Mouse (Mus musculus) limb, embryonic 13.5 days (tissue): ENCODE measurements around the gene Pxdc1. TPM values are rescaled to one million over a fixed set of nuclear protein-coding genes. Genes with fewer than 3 reads are reported as not detected.

Source experiments
- ATAC-seq: fragments of 200-750 bp; cut with Nextera tagmentation; 2 replicates; pipeline ENCODE4 v1.8.0; 2017; ENCODE audit warnings: low read depth, moderate number of reproducible peaks, moderate TSS enrichment; ENCODE audit not compliant: low FRiP score
- H3K27ac ChIP-seq: fragments of 300-500 bp; sonication (generic); 2 replicates; pipeline ENCODE4 v1.5.1; 2015; ENCODE audit warnings: inconsistent platforms, mild to moderate bottlenecking, moderate library complexity
- H3K27me3 ChIP-seq: fragments of 300-500 bp; sonication (generic); 2 replicates; pipeline ENCODE4 v1.6.1; 2015; ENCODE audit warnings: mild to moderate bottlenecking, inconsistent platforms
- H3K36me3 ChIP-seq: fragments of 300-500 bp; sonication (generic); 2 replicates; pipeline ENCODE4 v1.6.1; 2015; ENCODE audit warnings: inconsistent platforms, mild to moderate bottlenecking, moderate library complexity
- H3K4me1 ChIP-seq: fragments of 300-500 bp; sonication (generic); 2 replicates; pipeline ENCODE4 v1.6.1; 2015; ENCODE audit warnings: inconsistent platforms
- H3K4me2 ChIP-seq: fragments of 300-500 bp; sonication (generic); replicated peaks from 2 replicates; pipeline ENCODE4 v1.6.1; 2015; ENCODE audit warnings: inconsistent platforms, mild to moderate bottlenecking, moderate library complexity
- H3K4me3 ChIP-seq: fragments of 300-500 bp; sonication (generic); 2 replicates; pipeline ENCODE4 v1.5.1; 2015; ENCODE audit warnings: moderate library complexity, mild to moderate bottlenecking, inconsistent platforms
- H3K9ac ChIP-seq: fragments of 300-500 bp; sonication (generic); 2 replicates; pipeline ENCODE4 v1.6.1; 2015; ENCODE audit warnings: mild to moderate bottlenecking, inconsistent platforms
- H3K9me3 ChIP-seq: fragments of 300-500 bp; sonication (generic); 2 replicates; pipeline ENCODE4 v1.6.1; 2016; ENCODE audit warnings: inconsistent platforms
- WGBS: fragments of 180-500 bp; shearing (Covaris S2); methylation state at CpG from one replicate; pipeline ENCODE4 v1.1.7; 2015; 5-methylcytosine and 5-hydroxymethylcytosine counted together
- polyA plus RNA-seq: library from polyadenylated mRNA; unstranded; fragments of >200 nt; fragmentation: Nextera tagmentation; extraction: Ambion mirVana; gene quantifications from 2 replicates; pipeline ENCODE4 v1.2.1, GENCODE M21; 2015

The Pxdc1 gene
- polyA plus RNA-seq, result 14.2 and 16.3 TPM in 2 replicates

DNA sequence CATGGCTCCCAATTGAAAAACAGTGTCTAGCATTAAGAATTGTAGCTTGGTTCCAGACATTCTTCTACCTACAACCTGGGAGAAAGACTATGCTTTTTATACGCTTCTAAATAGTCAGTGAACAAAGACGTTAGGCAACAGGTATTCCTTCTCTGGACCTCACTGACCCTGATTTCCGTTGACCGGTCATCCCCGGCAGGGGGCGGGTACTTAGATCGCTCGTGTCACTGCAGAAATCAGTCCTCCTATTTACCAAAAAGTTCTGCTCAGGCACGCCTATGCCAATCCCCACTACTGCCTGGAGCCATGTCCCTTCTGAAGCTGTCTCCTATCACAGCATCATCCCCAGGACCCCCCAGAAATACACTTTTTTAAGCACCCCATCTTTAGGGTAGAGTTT is at the start of gene Pxdc1:
Pxdc1 (minus strand) TSS at position 96 of the 400 bp plus-strand sequence.
- Histone ChIP-seq H3K9ac (peak within 1 kb of the TSS; percentile 79), H3K4me1 (peaks cover 32% of the 10 kb centered on the region), H3K9me3 (no peaks in the 10 kb centered on the region), H3K36me3 (no peaks in the 10 kb centered on the region), H3K4me3 (peak within 1 kb of the TSS; percentile 64), H3K27me3 (peaks cover 41% of the 10 kb centered on the region), H3K27ac (peak within 1 kb of the TSS; percentile 73), H3K4me2 (peak within 1 kb of the TSS; percentile 87)
- WGBS, result 3% methylated on average over 9 of the region's 9 CpGs
- ATAC-seq, result no peak

DNA sequence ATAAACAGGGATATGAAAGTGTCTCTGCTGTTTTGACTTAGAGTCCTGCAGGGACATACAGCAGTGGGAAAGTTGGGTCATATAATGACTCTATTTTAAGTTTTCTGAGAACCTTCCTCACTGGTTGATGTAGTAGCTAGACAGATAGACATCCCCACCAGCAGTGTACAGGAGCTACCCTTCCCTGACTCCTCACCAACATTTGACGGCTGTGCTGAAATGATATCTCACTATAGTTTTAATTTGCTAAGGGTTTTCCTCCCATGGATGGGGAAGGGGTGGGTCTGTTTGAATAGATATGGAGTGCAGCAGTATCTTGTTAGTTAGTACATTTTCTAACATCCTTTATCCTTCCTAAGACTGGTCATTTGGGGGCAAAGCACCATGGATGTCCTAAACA is 47.3 kb upstream of the Pxdc1 start:
- Histone ChIP-seq H3K4me2 (no peak overlapping the region), H3K4me3 (no peak overlapping the region), H3K4me1 (peaks cover 18% of the 10 kb centered on the region), H3K27me3 (no peaks in the 10 kb centered on the region), H3K9ac (no peak overlapping the region), H3K27ac (no peak overlapping the region), H3K9me3 (no peaks in the 10 kb centered on the region), H3K36me3 (no peaks in the 10 kb centered on the region)
- 97% methylated on average over 1 of the region's 1 CpGs for WGBS
- no peak for ATAC-seq

GRCm38 (mm10) chr13:34700091-34700490 is 46.8 kb upstream of the Pxdc1 start:
- H3K36me3 ChIP-seq, result no peaks in the 10 kb centered on the region

DNA sequence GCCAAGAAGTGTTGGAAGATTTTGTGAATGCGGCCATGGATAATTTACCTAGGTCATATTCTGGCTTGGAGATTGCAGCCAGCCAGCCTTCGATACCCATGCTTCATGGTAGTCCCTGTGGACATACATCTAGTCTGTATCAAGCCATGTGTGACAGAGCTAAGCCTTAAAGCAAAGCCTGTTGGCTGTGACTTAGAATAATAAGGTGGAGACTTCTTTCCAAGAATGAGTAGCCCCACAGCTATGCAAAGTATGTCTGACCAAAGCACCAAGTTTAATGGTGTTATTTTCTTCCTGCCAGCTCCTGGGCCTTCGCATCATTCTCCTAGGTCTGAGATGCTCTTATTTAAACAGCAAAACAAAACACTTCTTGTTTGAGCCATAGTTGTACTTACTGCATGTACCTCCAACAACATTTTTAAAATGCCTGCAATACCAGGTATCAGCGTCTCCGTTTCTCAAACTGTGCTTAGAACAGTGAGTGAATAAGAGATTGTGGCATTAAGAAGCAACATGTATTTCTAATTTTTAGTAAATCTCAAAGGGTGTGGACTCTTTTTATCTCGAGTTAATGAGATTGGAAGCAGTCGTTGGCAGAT is 43.5 kb upstream of the Pxdc1 start:
- ATAC-seq, result peak; percentile 79; the same call in 1 of the 2 replicates
- 55% methylated on average over 7 of the region's 7 CpGs for WGBS

More at GRCm38 (mm10) chr13:34700091-34700490, 46.8 kb upstream of the Pxdc1 start:
- 71% methylated on average over 2 of the region's 2 CpGs for WGBS
- ATAC-seq, result no peak
- H3K27me3 ChIP-seq, result no peaks in the 10 kb centered on the region
- no peak overlapping the region for H3K4me3 ChIP-seq
- H3K9ac ChIP-seq, result no peak overlapping the region
- peaks cover 18% of the 10 kb centered on the region for H3K4me1 ChIP-seq
- no peak overlapping the region for H3K27ac ChIP-seq
- H3K9me3 ChIP-seq, result no peaks in the 10 kb centered on the region
- no peak overlapping the region for H3K4me2 ChIP-seq

DNA sequence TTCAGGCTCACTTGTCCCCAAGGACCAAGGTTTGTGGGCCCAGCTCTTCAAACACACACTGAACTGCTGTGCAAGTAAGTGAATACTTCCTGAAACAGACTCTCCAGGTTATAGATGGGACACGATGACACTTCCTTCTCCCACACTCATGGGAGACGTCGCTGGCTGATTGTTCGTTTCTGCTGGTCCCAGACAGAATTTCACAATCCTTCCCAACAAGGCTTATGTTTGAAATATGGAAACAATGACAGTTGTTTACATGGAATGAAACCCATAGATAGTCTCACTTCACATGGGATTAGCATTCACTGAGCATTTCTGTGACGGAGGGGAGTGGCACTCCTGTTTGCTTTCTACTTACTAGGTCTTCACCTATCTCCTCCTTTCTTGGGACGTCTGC is 39.8 kb upstream of the Pxdc1 start:
- Histone ChIP-seq H3K9me3 (no peaks in the 10 kb centered on the region), H3K4me1 (peaks cover 32% of the 10 kb centered on the region), H3K9ac (no peak overlapping the region), H3K27ac (no peak overlapping the region), H3K36me3 (no peaks in the 10 kb centered on the region), H3K4me2 (no peak overlapping the region), H3K4me3 (no peak overlapping the region), H3K27me3 (no peaks in the 10 kb centered on the region)
- ATAC-seq, result no peak
- 86% methylated on average over 6 of the region's 6 CpGs for WGBS

More for the DNA sequence above, 43.5 kb upstream of the Pxdc1 start:
- Histone ChIP-seq H3K36me3 (no peaks in the 10 kb centered on the region), H3K27ac (no peak overlapping the region), H3K4me2 (no peak overlapping the region), H3K27me3 (no peaks in the 10 kb centered on the region), H3K4me3 (no peak overlapping the region), H3K4me1 (peaks cover 26% of the 10 kb centered on the region), H3K9ac (no peak overlapping the region), H3K9me3 (no peaks in the 10 kb centered on the region)

GRCm38 (mm10) chr13:34691049-34691448 is 37.8 kb upstream of the Pxdc1 start:
- no peak for ATAC-seq
- Histone ChIP-seq H3K4me3 (no peak overlapping the region), H3K4me2 (no peak overlapping the region), H3K9me3 (no peaks in the 10 kb centered on the region), H3K9ac (no peak overlapping the region), H3K27me3 (no peaks in the 10 kb centered on the region), H3K27ac (no peak overlapping the region), H3K36me3 (no peaks in the 10 kb centered on the region), H3K4me1 (peaks cover 21% of the 10 kb centered on the region)
- WGBS, result 78% methylated on average over 1 of the region's 1 CpGs

DNA sequence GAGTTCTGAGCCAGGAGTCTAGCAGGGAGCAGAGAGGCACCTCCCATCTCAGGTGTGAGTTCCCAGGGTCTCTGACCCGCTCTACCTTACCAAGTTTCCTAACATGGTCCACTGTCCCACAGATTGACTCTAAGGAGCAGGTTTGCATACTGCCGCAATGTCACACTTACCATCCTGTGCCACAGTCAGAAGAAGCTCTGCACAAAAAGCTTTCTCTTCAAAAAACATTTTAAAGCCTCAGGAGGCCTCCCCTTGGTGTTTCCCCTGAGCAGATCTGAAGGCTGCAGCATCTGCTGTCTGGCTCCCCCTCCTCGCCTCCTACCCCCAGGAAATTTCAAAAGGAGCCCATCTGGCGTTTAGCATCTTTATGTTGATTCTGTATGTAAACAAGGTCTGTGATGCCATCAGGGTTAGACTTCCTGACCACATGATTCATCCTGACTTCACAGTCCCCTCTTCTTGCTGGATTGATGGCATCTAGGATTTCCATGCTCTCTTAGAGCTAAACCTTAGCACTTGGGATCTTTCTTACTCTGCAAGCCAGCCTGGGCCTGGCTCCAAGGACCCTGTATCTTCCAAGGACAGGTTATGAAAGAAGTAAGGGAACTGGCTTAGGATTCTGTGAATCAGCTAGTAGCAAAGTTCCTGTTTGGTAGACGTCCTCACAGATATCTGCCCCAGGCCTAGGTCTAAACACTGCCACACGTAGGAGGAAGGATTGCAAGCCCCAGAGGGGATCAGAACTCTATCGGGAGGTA is 31.9 kb upstream of the Pxdc1 start:
- no peaks in the 10 kb centered on the region for H3K36me3 ChIP-seq

GRCm38 (mm10) chr13:34683762-34684488 is 30.6 kb upstream of the Pxdc1 start:
- no peaks in the 10 kb centered on the region for H3K9me3 ChIP-seq
- ATAC-seq, result no peak
- WGBS, result 90% methylated on average over 18 of the region's 18 CpGs
- no peaks in the 10 kb centered on the region for H3K36me3 ChIP-seq
- no peaks in the 10 kb centered on the region for H3K27me3 ChIP-seq
- no peak overlapping the region for H3K27ac ChIP-seq
- no peak overlapping the region for H3K9ac ChIP-seq
- peaks cover 12% of the 10 kb centered on the region for H3K4me1 ChIP-seq
- H3K4me2 ChIP-seq, result no peak overlapping the region
- no peak overlapping the region for H3K4me3 ChIP-seq

More for the DNA sequence above, 31.9 kb upstream of the Pxdc1 start:
- no peaks in the 10 kb centered on the region for H3K9me3 ChIP-seq
- 62% methylated on average over 7 of the region's 7 CpGs for WGBS
- no peak for ATAC-seq
- H3K9ac ChIP-seq, result no peak overlapping the region
- no peak overlapping the region for H3K27ac ChIP-seq
- H3K4me1 ChIP-seq, result peaks cover 12% of the 10 kb centered on the region
- no peak overlapping the region for H3K4me3 ChIP-seq
- H3K4me2 ChIP-seq, result no peak overlapping the region
- H3K27me3 ChIP-seq, result no peaks in the 10 kb centered on the region

DNA sequence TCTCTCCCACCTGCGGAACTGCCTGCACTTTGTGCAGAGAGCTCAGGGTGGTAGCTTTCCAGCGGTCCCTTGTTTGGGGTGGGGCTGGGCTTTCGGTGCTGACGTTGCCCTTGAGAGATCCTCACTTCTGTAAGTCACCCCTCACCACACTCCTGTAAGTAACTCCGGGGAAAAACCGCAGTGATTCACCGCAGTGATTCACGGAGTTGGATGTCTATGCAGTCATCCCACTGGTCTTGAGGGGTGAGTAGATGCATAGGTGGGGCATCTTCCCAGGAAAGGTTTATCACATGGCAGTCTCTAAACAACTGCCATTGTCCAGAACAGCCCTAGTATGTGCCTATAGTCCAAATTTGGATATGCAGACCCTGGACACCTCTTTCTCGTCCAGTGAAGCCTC is 30.0 kb upstream of the Pxdc1 start:
- WGBS, result 86% methylated on average over 9 of the region's 9 CpGs
- Histone ChIP-seq H3K4me1 (peaks cover 6% of the 10 kb centered on the region), H3K9me3 (no peaks in the 10 kb centered on the region), H3K27me3 (no peaks in the 10 kb centered on the region), H3K4me2 (no peak overlapping the region), H3K36me3 (no peaks in the 10 kb centered on the region), H3K4me3 (no peak overlapping the region), H3K9ac (no peak overlapping the region), H3K27ac (no peak overlapping the region)
- ATAC-seq, result no peak

- H3K9me3 ChIP-seq, result no peaks in the 10 kb centered on the region
- H3K4me3 ChIP-seq, result no peak overlapping the region
- no peaks in the 10 kb centered on the region for H3K36me3 ChIP-seq
- H3K27ac ChIP-seq, result no peak overlapping the region
- H3K9ac ChIP-seq, result no peak overlapping the region
- no peak overlapping the region for H3K4me2 ChIP-seq
- no peak for ATAC-seq
- no peaks in the 10 kb centered on the region for H3K27me3 ChIP-seq
- H3K4me1 ChIP-seq, result peaks cover 9% of the 10 kb centered on the region; the same call in 1 of the 2 replicates
- 76% methylated on average over 5 of the region's 5 CpGs for WGBS
Measured at GRCm38 (mm10) chr13:34676507-34676906, 23.2 kb upstream of the Pxdc1 start.

- no peaks in the 10 kb centered on the region for H3K27me3 ChIP-seq
- ATAC-seq, result no peak
- H3K27ac ChIP-seq, result no peak overlapping the region
- peaks cover 9% of the 10 kb centered on the region; the same call in 1 of the 2 replicates for H3K4me1 ChIP-seq
- no peak overlapping the region for H3K4me2 ChIP-seq
- no peaks in the 10 kb centered on the region for H3K36me3 ChIP-seq
- no peak overlapping the region for H3K4me3 ChIP-seq
- no peaks in the 10 kb centered on the region for H3K9me3 ChIP-seq
- WGBS, result 51% methylated on average over 7 of the region's 7 CpGs
- no peak overlapping the region for H3K9ac ChIP-seq
Measured at GRCm38 (mm10) chr13:34675847-34676383, 22.6 kb upstream of the Pxdc1 start.

GRCm38 (mm10) chr13:34673354-34673753 is 20.1 kb upstream of the Pxdc1 start:
- ATAC-seq, result no peak
- Histone ChIP-seq H3K27ac (no peak overlapping the region), H3K9ac (no peak overlapping the region), H3K4me2 (no peak overlapping the region), H3K4me3 (no peak overlapping the region), H3K9me3 (peaks cover 5% of the 10 kb centered on the region; the same call in 1 of the 2 replicates), H3K4me1 (peaks cover 14% of the 10 kb centered on the region), H3K27me3 (no peaks in the 10 kb centered on the region), H3K36me3 (no peaks in the 10 kb centered on the region)
- 90% methylated on average over 5 of the region's 5 CpGs for WGBS
